Mouse (Mus musculus) small intestine, adult 2 months (tissue): ENCODE results near the gene Pcsk6.

Experiments
- CTCF ChIP-seq: fragments of 200-500 bp; IDR thresholded peaks from 2 replicates; pipeline ENCODE4 v1.5.1; 2012; ENCODE audit warnings: low read depth, mild to moderate bottlenecking, control low read depth, inconsistent platforms, low read length, moderate library complexity, mixed read lengths; ENCODE audit not compliant: insufficient replicate concordance, insufficient read length; ENCODE audit errors: extremely low read depth
- POLR2A ChIP-seq: fragments of 200-500 bp; IDR thresholded peaks from 2 replicates; pipeline ENCODE4 v1.6.1; 2012; ENCODE audit warnings: low read depth, mild to moderate bottlenecking, control low read depth, inconsistent platforms, low read length, moderate library complexity

- no peak for TF ChIP-seq CTCF
- no peak for TF ChIP-seq POLR2A
Observed at GRCm38 (mm10) chr7:66098803-66099202, 237.3 kb downstream of the Pcsk6 start.
